Mouse (Mus musculus) adipocyte (in vitro differentiated cells): ENCODE measurements at regions not wholly inside any gene's neighbourhood (a gene's known extent, or its start where the extent isn't known, plus 50 kb on each side); places are given as distances from the start of the nearest gene placed in this dataset.
A peak's percentile ranks its signal among the peaks of the same experiment; 100 is the strongest.

Experiments
- DNase-seq: peaks from one replicate; pipeline ENCODE4 v3.0.0-alpha.2; 2016; ENCODE audit warnings: low spot score

- peak; percentile 20 for DNase-seq
Measured at GRCm38 (mm10) chr16:66257921-66258320, 442.9 kb downstream of the Vgll3 start.

GRCm38 (mm10) chr16:66268987-66269386 is 453.9 kb downstream of the Vgll3 start:
- DNase-seq, result no peak

GRCm38 (mm10) chr16:66276635-66277034 is 461.6 kb downstream of the Vgll3 start:
- no peak for DNase-seq
